Mouse (Mus musculus): Measurements from ENCODE around the gene Hyal2. TPM values are rescaled to one million over a fixed set of nuclear protein-coding genes. Genes with fewer than 3 reads are reported as not detected.
A peak's percentile ranks its signal among the peaks of the same experiment; 100 is the strongest.

Hyal2 gene
- polyA plus RNA-seq (2012; rRNA removed): 9.7 and 10.3 TPM in 2 replicates

DNA sequence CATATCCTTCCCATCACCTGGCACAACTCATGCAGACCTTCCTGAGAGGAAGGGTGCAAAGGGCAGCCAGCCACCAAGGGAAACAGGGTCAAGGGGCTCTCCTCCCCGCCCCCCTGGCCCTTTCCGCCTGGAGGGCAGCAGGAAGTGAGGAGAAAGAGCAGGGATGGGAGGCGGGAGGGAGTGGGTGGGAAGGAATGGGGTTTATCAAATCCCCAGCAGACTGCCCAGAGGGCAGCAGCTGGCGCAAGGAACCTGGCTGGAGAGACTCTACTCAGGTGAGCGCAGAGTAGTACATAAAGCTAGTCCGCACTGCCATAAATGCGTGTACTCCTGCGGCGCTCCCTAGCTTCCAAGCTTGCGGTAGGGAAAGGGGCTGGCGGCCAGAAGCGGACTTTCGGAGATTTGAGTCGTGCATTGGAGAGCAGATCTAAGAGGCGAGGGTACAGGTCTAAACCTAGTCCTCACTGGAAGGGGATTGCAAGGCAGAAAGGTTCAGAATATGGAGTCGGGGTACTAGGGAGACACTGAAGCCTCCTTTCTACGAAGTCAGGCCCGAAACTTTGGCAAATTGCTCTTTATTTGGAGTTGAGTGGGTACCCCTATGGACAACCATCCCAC is at the start of gene Hyal2:
Gene Hyal2 (plus strand): TSS at position 244 of the 618 bp plus-strand sequence.
- peak within 1 kb of the TSS; percentile 81 for H3K27ac ChIP-seq (ENCODE audit: insufficient read depth, low read length)
- TF ChIP-seq CTCF (IDR thresholded peaks at IDR 0.05; ENCODE audit: extremely low read depth, insufficient read depth, low read length) (no peak), POLR2A (IDR thresholded peaks at IDR 0.05; ENCODE audit: extremely low read depth, insufficient read depth, low read length) (no peak)
- H3K4me3 ChIP-seq (ENCODE audit: insufficient read depth, low read length): peak within 1 kb of the TSS; percentile 89
- peaks cover 11% of the 10 kb centered on the region for H3K4me1 ChIP-seq (ENCODE audit: control insufficient read depth, insufficient read depth, low read length)

DNA sequence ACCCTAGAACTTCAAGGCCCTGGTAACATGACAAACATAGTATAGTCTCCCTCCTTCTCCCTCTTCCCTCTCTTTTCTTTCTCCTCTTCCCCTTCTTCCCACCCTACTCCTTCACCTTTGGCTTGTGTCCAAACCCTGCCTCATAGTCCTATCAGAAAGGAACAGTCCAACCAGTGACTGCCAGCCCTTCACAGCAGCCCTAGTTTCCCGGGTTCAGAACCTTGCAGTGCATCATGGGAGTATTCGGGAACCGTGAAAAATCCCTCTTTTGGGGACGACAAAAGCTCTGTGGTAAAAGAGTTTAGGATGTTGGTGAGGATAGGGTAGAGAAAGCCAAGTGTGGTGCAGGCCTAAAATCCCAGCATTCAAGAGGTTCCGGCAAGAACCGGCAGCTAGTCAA is 47.4 kb upstream of the Hyal2 start:
- no peak overlapping the region for H3K4me3 ChIP-seq (ENCODE audit: insufficient read depth, low read length)
- no peak overlapping the region for H3K27ac ChIP-seq (ENCODE audit: insufficient read depth, low read length)
- no peaks in the 10 kb centered on the region for H3K4me1 ChIP-seq (ENCODE audit: control insufficient read depth, insufficient read depth, low read length)
- TF ChIP-seq POLR2A (IDR thresholded peaks at IDR 0.05; ENCODE audit: extremely low read depth, insufficient read depth, low read length): no peak
- TF ChIP-seq CTCF (IDR thresholded peaks at IDR 0.05; ENCODE audit: extremely low read depth, insufficient read depth, low read length): no peak

DNA sequence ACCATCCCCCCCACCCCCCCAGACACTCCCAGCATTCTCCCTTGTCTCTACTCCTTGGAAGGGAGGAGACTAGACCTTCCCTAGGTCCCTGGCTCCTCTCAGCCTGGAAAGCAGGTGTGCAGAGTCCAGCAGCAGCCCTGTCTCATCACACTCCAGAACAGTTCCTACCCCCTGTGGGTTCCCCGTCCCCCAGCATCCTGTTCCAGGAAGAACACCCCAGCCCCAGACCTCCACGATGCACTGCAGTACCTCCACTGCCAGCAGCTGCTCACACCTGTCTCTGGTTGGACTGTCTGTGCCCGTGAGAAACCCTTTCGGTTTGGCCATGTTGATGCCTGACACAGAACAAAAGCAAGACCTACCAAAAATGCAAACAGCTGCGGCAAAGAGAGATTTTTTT is 46.6 kb upstream of the Hyal2 start:
- H3K4me1 ChIP-seq (ENCODE audit: control insufficient read depth, insufficient read depth, low read length): no peaks in the 10 kb centered on the region
- no peak overlapping the region for H3K4me3 ChIP-seq (ENCODE audit: insufficient read depth, low read length)
- no peak overlapping the region for H3K27ac ChIP-seq (ENCODE audit: insufficient read depth, low read length)
- TF ChIP-seq POLR2A (IDR thresholded peaks at IDR 0.05; ENCODE audit: extremely low read depth, insufficient read depth, low read length) (no peak), CTCF (IDR thresholded peaks at IDR 0.05; ENCODE audit: extremely low read depth, insufficient read depth, low read length) (no peak)

DNA sequence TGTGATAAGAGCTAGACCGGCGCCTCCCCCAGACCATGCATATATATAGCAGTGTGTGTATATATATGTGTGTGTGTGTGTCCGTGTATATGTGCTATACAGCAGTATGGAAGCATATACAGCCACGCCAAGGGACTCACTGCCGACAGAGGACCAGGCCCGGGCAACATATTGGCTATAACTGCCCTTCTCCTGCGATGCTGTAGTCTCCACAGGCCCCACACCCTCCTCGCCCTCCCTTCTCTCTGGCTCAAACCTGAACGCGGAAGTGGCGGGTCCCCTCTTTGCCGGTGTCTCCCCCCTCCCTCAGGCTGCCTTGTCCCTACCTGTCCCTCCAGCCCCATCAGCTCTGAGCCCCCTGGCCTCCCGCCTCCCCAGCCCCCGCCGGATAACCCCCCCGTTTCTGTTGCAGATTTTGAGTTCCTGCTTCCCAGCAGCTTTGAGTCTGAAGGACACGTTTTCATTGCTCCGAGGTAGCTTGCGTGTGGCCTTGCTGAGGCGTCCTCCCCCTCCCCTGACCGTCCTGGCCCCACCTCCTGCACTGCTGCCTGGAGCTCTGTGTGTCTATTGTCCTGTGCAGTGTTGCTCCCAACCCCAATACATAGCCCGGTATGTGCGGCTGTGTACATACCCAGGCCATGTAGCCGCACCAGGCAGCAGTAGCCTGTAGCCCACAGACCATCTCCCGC is 45.9 kb upstream of the Hyal2 start:
- TF ChIP-seq CTCF (IDR thresholded peaks at IDR 0.05; ENCODE audit: extremely low read depth, insufficient read depth, low read length) (no peak), POLR2A (IDR thresholded peaks at IDR 0.05; ENCODE audit: extremely low read depth, insufficient read depth, low read length) (no peak)
- Histone ChIP-seq H3K27ac (ENCODE audit: insufficient read depth, low read length) (no peak overlapping the region), H3K4me3 (ENCODE audit: insufficient read depth, low read length) (no peak overlapping the region), H3K4me1 (ENCODE audit: control insufficient read depth, insufficient read depth, low read length) (no peaks in the 10 kb centered on the region)

DNA sequence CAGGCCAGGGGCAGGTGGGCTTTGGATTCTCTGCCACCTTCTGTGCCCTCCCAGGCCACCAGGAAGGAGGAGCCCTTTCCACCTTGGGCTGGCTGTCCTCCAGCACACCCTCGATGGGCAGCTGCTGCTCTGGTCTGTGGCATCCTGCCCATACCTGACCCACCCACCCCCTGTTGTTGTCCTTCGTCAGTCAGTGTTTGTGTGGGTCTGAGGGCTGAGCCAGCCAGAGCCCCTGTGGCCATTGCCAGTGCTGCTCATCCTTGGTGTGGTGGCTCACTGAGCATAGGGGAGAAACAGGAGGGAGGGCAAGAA is 45.4 kb upstream of the Hyal2 start:
- Histone ChIP-seq H3K4me1 (ENCODE audit: control insufficient read depth, insufficient read depth, low read length) (no peaks in the 10 kb centered on the region), H3K27ac (ENCODE audit: insufficient read depth, low read length) (no peak overlapping the region), H3K4me3 (ENCODE audit: insufficient read depth, low read length) (no peak overlapping the region)
- no peak for TF ChIP-seq POLR2A (IDR thresholded peaks at IDR 0.05; ENCODE audit: extremely low read depth, insufficient read depth, low read length)
- no peak for TF ChIP-seq CTCF (IDR thresholded peaks at IDR 0.05; ENCODE audit: extremely low read depth, insufficient read depth, low read length)

DNA sequence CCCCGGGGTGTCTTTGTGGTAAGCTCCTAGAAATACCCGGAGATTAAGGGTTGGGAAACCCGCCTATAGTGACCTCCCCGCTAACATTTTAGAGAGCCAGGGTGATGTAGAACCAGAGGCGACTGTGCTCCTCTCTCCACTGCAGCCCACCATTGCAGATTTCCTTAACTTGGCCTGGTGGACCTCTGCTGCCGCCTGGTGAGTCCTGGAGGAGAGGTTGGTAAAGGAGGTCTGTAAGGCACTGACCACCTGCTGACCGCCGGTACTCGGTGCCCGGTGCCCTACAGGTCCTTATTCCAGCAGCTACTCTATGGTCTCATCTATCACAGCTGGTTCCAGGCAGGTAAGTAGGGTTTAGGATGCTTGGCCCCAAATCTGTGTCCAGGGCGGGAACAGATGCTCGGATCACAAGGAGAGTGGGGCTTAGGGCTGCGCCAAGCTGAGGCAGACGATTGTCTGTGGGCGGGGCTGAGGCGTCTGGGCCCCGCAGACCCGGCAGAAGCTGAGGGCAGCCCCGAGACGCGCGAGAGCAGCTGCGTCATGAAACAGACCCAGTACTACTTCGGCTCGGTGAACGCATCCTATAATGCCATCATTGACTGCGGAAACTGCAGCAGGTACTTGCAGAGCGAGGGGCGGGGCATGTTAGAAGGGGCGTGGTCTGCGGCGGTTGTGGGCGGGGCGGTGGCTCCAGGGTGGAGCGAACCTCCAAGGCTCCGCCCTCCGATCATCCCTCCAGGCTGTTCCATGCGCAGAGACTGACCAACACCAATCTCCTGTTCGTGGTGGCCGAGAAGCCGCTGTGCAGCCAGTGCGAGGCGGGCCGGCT is 41.3 kb upstream of the Hyal2 start:
- H3K4me1 ChIP-seq (ENCODE audit: control insufficient read depth, insufficient read depth, low read length): no peaks in the 10 kb centered on the region
- peak overlapping the region; percentile 26 for H3K4me3 ChIP-seq (ENCODE audit: insufficient read depth, low read length)
- no peak overlapping the region for H3K27ac ChIP-seq (ENCODE audit: insufficient read depth, low read length)
- TF ChIP-seq POLR2A (IDR thresholded peaks at IDR 0.05; ENCODE audit: extremely low read depth, insufficient read depth, low read length) (peak; percentile 42; the same call in 1 of the 2 replicates), CTCF (IDR thresholded peaks at IDR 0.05; ENCODE audit: extremely low read depth, insufficient read depth, low read length) (no peak)

DNA sequence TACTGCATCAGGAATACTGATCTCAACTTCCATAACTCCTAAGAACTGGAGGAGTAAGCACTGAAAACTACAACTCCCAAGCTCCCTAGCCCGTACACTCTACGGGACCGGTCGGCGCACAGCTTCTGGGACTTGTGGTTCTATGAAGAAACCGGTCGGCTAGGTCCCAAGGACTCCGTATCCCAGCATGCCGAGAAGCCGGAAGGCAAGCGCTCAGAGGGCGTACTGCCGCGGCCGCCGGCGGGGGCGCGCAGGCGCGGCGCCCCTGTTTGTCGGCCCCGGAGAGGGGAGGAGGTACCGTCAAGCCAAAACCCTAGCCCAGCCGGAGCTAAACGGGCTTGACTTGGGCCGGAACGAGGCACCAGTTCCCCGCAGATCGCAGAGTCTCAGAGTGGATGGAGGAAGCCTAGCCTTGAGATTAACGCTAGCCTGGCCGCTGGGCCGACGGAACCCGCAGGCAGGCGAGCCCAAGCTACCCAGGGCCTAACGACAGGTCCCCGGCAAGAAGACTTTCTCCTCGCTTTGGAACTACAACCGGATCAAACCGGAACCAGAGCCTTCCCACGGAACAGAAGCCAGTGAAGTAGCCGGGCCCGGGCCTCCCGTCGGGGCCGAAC is 33.8 kb upstream of the Hyal2 start, which contains the start of gene Tmem115:
Gene Tmem115 (plus strand): TSS at position 155 of the 617 bp plus-strand sequence.
- peak within 1 kb of the TSS; percentile 41; the same call in 1 of the 2 replicates for H3K27ac ChIP-seq (ENCODE audit: insufficient read depth, low read length)
- TF ChIP-seq CTCF (IDR thresholded peaks at IDR 0.05; ENCODE audit: extremely low read depth, insufficient read depth, low read length): no peak
- peak; percentile 81 for TF ChIP-seq POLR2A (IDR thresholded peaks at IDR 0.05; ENCODE audit: extremely low read depth, insufficient read depth, low read length)
- H3K4me3 ChIP-seq (ENCODE audit: insufficient read depth, low read length): peak within 1 kb of the TSS; percentile 60
- H3K4me1 ChIP-seq (ENCODE audit: control insufficient read depth, insufficient read depth, low read length): peaks cover 6% of the 10 kb centered on the region

DNA sequence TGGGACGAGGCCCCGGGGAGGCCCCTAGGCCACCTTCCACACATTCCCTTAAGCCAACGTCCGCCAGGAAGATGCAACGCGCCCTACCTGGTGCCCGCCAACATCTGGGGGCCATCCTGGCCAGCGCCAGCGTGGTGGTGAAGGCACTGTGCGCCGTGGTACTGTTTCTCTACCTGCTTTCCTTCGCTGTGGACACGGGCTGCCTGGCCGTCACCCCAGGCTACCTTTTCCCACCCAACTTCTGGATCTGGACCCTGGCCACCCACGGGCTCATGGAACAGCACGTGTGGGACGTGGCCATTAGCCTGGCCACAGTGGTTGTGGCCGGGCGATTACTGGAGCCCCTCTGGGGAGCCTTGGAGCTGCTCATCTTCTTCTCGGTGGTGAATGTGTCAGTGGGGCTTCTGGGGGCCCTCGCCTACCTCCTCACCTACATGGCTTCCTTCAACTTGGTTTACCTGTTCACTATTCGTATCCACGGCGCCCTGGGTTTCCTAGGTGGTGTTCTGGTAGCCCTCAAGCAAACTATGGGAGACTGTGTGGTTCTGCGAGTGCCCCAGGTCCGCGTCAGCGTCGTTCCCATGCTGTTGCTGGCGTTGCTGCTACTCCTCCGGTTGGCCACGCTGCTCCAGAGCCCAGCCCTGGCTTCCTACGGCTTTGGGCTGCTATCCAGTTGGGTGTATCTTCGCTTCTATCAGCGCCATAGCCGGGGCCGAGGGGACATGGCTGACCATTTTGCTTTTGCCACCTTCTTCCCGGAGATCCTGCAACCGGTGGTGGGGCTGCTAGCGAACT is 33.1 kb upstream of the Hyal2 start:
- Histone ChIP-seq H3K4me3 (ENCODE audit: insufficient read depth, low read length) (peak overlapping the region; percentile 60), H3K4me1 (ENCODE audit: control insufficient read depth, insufficient read depth, low read length) (peaks cover 6% of the 10 kb centered on the region), H3K27ac (ENCODE audit: insufficient read depth, low read length) (no peak overlapping the region)
- no peak for TF ChIP-seq POLR2A (IDR thresholded peaks at IDR 0.05; ENCODE audit: extremely low read depth, insufficient read depth, low read length)

DNA sequence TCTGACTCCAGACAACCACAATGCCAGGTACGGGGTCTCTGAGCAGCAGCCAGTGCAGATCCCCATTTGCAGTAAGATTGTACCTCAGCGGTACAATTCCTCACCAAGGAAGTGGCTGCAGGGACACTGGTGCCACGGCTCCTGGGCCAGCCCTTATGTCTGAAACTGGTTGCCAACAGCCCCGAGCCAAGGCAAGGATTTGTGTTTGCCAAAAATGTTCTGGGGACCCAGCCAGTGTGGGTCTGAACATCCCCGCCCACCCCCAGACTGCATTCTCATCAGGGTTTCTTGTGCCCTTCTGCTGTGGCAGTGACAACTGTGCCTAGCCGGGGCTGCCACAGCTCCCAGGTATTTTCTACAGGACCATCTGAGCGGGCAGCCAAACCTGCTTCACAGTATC is 29.5 kb upstream of the Hyal2 start:
- no peak overlapping the region for H3K4me3 ChIP-seq (ENCODE audit: insufficient read depth, low read length)
- TF ChIP-seq POLR2A (IDR thresholded peaks at IDR 0.05; ENCODE audit: extremely low read depth, insufficient read depth, low read length) (no peak), CTCF (IDR thresholded peaks at IDR 0.05; ENCODE audit: extremely low read depth, insufficient read depth, low read length) (no peak)
- no peak overlapping the region for H3K27ac ChIP-seq (ENCODE audit: insufficient read depth, low read length)
- H3K4me1 ChIP-seq (ENCODE audit: control insufficient read depth, insufficient read depth, low read length): peaks cover 6% of the 10 kb centered on the region
